Mouse (Mus musculus): Measurements from ENCODE around the gene Fxyd5. TPM values are rescaled to one million over a fixed set of nuclear protein-coding genes. Genes with fewer than 3 reads are reported as not detected.

The Fxyd5 gene
- polyA plus RNA-seq, 1 experiment from 2014 or later = 8.0 TPM

DNA sequence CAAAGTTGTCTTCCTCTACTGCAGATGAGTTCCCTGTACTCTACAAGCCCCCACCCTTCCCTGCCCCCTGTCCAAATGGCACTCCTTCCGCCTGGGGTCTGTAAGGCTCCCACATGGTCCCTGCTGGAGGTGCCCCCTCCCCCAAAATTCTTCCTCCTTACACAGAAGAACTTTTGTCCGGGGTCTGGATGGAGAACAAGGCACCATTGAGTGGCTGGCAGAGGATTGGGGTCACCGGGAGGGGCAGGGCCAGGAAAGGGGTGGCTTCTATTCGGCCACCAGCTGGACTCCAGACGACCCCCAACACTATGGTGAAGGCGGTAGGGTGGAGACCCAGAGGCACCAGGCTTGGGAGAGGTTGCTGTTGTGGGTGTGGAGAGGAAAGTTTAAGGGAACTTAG, 35.2 kb upstream of the Fxyd5 start:
- Histone ChIP-seq H3K36me3 (no peaks in the 10 kb centered on the region), H3K27ac (peak overlapping the region; percentile 70), H3K9me3 (replicated peaks) (no peaks in the 10 kb centered on the region), H3K4me1 (peaks cover 33% of the 10 kb centered on the region), H3K27me3 (ENCODE audit: low read depth, poor library complexity, severe bottlenecking) (no peaks in the 10 kb centered on the region), H3K4me3 (no peak overlapping the region)
- DNase-seq (ENCODE audit: low spot score) = no peak
- 71% methylated on average over 6 of the region's 6 CpGs for WGBS

DNA sequence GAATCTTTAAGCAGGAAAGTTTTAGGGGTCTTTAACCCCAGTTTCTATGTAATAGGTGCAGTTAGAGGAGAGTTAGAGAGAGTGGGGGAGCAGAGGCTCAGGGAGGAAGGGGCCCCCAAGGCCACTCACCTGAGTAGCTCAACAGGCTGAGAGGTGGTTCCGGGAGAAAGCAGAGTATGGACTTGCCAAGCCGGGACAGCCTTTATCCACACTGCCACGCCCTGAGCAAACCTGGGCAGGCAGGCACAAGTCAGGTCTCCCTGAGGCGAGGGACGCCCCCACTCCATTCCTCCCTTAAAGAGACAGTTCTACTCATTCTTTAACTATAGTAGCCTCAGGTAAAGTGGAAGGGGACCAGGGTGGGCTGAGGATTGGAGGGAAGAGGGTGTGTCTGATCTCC, 34.2 kb upstream of the Fxyd5 start, which contains the start of gene Fxyd3:
Gene Fxyd3, minus strand, starts transcription at position 213 of the 400 bp plus-strand sequence.
- DNase-seq (ENCODE audit: low spot score) = no peak
- Histone ChIP-seq H3K4me3 (no peak within 1 kb of the TSS), H3K36me3 (no peaks in the 10 kb centered on the region), H3K4me1 (peaks cover 38% of the 10 kb centered on the region), H3K9me3 (replicated peaks) (no peaks in the 10 kb centered on the region), H3K27ac (peak within 1 kb of the TSS; percentile 70), H3K27me3 (ENCODE audit: low read depth, poor library complexity, severe bottlenecking) (no peaks in the 10 kb centered on the region)
- 48% methylated on average over 5 of the region's 5 CpGs for WGBS

DNA sequence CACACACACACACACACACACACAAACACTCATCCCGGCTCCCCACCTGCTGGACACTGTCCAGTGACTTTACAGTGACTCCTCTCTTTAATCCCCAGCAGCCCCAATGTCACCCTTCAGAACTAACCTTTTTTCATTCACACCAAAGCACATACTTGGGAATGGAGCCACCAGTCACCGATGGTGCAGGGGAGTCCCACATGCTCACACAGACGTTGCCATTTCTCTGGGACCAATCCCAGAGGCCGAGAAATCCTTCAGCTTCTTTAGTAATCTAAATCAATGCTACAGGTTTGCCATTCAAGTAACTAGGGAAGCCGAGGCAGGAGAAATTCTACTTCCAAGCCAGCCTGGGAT, 32.4 kb upstream of the Fxyd5 start:
- 76% methylated on average over 5 of the region's 5 CpGs for WGBS
- no peak for DNase-seq (ENCODE audit: low spot score)
- no peaks in the 10 kb centered on the region for H3K36me3 ChIP-seq
- peaks cover 41% of the 10 kb centered on the region for H3K4me1 ChIP-seq
- no peaks in the 10 kb centered on the region for H3K27me3 ChIP-seq (ENCODE audit: low read depth, poor library complexity, severe bottlenecking)
- H3K27ac ChIP-seq = 0 out of 2 replicates have a peak overlapping the region, but pooled peaks have one; percentile 14
- no peak overlapping the region for H3K4me3 ChIP-seq
- no peaks in the 10 kb centered on the region for H3K9me3 ChIP-seq (replicated peaks)

DNA sequence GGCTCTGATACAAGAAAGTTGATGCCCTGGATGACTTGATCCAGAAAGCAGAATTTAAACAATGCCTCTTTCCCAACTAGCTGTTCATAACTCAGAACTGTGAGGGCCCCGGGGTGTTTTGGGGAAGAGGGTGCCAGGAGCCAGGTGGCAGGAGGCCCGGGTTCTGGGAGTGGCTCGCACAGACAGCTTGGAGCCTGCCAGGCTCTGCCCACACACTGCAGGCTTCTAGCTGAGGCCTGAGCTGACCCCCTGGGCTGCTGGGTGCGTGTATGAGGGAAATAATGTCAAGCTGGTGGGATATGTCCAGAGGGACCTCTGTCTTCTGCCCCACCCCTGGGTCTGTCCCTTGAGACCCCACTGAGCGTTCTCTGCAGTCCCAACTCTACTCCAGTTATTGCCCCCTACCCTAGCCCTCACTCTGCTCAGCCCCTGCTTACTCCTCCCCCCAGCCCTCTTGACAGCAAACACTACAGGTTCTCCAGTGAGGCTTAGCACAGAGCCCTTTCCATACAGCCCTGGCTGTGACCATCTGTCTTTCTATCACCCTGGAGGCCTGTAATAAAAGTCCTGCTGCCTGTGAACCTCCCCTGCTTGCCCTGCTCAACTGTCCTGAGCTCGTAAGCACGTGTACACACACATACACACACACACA, 31.9 kb upstream of the Fxyd5 start:
- Histone ChIP-seq H3K9me3 (replicated peaks) (no peaks in the 10 kb centered on the region), H3K36me3 (no peaks in the 10 kb centered on the region), H3K4me3 (no peak overlapping the region), H3K27me3 (ENCODE audit: low read depth, poor library complexity, severe bottlenecking) (no peaks in the 10 kb centered on the region), H3K27ac (peak overlapping the region; percentile 14; the same call in 1 of the 2 replicates), H3K4me1 (peaks cover 41% of the 10 kb centered on the region)
- no peak for DNase-seq (ENCODE audit: low spot score)
- 62% methylated on average over 7 of the region's 7 CpGs for WGBS

DNA sequence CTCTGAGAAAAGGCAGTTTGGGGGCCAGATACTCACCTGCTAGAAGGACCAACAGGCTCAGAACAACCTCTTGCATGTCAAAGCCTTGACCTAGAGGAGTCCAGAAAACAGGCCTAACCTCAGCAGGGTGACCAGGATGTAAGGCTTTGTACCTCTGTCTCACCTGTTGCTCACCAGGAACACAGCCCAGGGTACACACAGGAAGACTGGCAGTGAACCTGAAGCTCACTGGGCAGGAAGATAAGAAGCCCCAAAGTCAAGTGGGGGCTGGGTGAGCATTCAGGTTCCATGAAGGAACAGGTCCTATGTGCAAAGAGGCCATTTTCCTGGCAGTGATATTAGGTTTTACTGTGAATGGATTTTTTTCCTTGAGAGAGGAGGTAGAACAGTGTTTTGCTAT, 31.3 kb upstream of the Fxyd5 start:
- no peak for DNase-seq (ENCODE audit: low spot score)
- H3K36me3 ChIP-seq = no peaks in the 10 kb centered on the region
- no peak overlapping the region for H3K27ac ChIP-seq
- H3K9me3 ChIP-seq (replicated peaks) = no peaks in the 10 kb centered on the region
- H3K27me3 ChIP-seq (ENCODE audit: low read depth, poor library complexity, severe bottlenecking) = no peaks in the 10 kb centered on the region
- no peak overlapping the region for H3K4me3 ChIP-seq
- H3K4me1 ChIP-seq = peaks cover 41% of the 10 kb centered on the region

DNA sequence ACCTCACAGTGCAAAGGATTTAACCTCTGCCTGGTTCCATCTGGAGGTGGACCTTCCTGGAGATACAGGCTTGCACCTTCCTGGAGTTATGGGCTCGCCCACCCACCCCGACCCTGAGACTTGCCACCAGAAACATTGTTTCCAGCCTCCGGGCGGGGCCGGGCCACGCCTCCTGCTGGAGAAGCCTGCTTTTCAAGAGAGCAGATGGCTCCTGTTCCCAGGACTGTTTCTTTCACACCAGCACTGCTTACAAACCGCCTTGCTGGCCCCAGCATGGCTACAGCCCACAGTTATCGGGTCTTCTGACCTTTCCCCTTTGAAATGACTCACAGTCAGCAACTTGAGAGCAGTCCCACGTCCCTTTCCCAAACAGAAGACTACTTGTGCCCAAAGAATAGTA, 30.0 kb upstream of the Fxyd5 start:
- no peak for DNase-seq (ENCODE audit: low spot score)
- peak overlapping the region; percentile 20; the same call in 1 of the 2 replicates for H3K27ac ChIP-seq

DNA sequence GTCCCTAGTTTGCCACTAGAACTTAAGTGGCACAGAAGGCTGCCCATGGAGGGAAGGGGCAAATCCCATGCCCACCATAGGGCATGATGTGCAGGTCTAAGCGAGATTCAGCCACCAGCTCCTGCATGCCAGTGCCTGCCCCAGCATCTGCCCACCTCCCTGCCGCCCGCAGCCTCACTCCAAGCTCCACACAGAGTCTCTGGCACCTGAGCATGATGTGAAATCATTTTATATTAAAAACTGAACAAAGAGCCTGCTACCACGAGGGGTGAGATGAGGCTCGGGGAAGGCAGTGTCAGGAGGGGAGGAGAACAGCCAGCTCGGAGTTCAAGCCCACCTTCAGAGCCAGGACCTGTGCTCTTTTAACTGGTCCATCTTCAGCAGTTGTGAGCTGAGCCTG, 28.0 kb upstream of the Fxyd5 start:
- no peaks in the 10 kb centered on the region for H3K9me3 ChIP-seq (replicated peaks)
- H3K4me3 ChIP-seq = no peak overlapping the region
- H3K36me3 ChIP-seq = no peaks in the 10 kb centered on the region
- no peak for DNase-seq (ENCODE audit: low spot score)
- H3K4me1 ChIP-seq = peaks cover 27% of the 10 kb centered on the region
- no peaks in the 10 kb centered on the region for H3K27me3 ChIP-seq (ENCODE audit: low read depth, poor library complexity, severe bottlenecking)
- H3K27ac ChIP-seq = no peak overlapping the region
- WGBS = 82% methylated on average over 6 of the region's 6 CpGs

More for the DNA sequence above, 30.0 kb upstream of the Fxyd5 start:
- Histone ChIP-seq H3K36me3 (no peaks in the 10 kb centered on the region), H3K9me3 (replicated peaks) (no peaks in the 10 kb centered on the region), H3K4me1 (peaks cover 38% of the 10 kb centered on the region), H3K27me3 (ENCODE audit: low read depth, poor library complexity, severe bottlenecking) (no peaks in the 10 kb centered on the region), H3K4me3 (no peak overlapping the region)
- WGBS = 18% methylated on average over 9 of the region's 9 CpGs

DNA sequence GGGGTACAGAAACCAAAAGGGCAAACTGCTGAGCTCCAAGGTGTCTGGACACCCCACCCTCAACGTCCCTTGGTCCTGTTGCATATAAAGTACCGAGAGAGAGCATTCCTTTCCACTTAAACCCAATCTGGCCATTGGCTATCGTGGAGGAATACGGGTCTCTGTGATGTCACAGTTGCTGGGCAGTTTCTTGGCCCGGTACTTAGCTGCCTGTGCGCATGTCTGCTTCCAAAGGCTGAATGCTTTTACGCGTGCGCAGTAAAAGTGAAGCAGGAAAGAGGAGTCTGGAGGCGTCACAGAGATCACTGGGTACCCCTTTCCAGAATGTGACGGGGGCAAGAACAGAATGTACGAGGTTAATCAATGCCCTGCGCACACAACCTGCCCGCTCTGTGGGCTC, 27.2 kb upstream of the Fxyd5 start:
- WGBS = 87% methylated on average over 14 of the region's 14 CpGs
- no peak for DNase-seq (ENCODE audit: low spot score)
- H3K4me1 ChIP-seq = peaks cover 25% of the 10 kb centered on the region
- H3K4me3 ChIP-seq = no peak overlapping the region
- H3K27me3 ChIP-seq (ENCODE audit: low read depth, poor library complexity, severe bottlenecking) = no peaks in the 10 kb centered on the region
- H3K27ac ChIP-seq = no peak overlapping the region
- H3K9me3 ChIP-seq (replicated peaks) = no peaks in the 10 kb centered on the region
- H3K36me3 ChIP-seq = no peaks in the 10 kb centered on the region

DNA sequence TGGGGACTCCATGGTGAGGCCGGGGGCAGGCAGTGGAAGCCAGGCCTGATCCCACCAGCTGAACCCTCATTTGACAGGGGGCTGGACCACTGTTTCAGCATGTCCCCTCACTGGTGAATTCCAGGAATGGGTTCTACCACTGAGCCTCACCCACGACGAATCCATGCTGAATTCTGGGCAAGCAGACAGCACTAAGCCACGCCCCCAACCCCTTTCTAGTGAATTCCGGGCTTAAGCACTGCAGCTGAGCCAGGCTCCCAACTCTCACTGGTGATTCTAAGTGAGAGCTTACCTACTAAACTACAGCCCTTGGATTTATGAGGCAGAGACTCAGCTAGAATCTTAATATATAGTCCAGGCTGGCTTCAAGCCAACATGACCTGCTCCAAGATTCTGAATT, 25.6 kb upstream of the Fxyd5 start:
- Histone ChIP-seq H3K27ac (no peak overlapping the region), H3K27me3 (ENCODE audit: low read depth, poor library complexity, severe bottlenecking) (no peaks in the 10 kb centered on the region), H3K36me3 (no peaks in the 10 kb centered on the region), H3K9me3 (replicated peaks) (no peaks in the 10 kb centered on the region), H3K4me1 (peaks cover 21% of the 10 kb centered on the region), H3K4me3 (no peak overlapping the region)
- DNase-seq (ENCODE audit: low spot score) = no peak
- WGBS = 54% methylated on average over 5 of the region's 5 CpGs

DNA sequence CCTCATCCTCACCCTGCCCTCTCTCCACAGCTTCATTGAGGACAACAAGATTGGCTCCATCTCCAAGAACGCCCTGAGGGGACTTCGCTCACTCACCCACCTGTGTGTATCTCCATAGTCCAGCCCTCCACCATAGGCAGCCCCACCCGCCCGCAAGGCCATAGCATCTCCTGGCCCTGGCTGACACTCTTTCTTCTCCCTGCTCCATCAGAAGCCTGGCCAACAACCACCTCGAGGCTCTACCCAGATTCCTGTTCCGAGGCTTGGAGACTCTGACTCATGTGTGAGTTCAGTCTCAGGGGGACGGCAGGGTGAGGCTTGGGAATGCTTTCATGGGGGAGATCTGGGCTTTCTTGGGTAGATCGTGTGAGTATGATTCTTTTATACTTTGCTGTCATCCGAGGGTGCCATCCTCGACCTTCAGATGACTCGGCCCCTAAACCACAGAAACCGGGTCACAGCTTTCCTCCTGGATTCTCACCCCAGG, 20.8 kb upstream of the Fxyd5 start:
- H3K4me1 ChIP-seq = peaks cover 15% of the 10 kb centered on the region
- no peaks in the 10 kb centered on the region for H3K27me3 ChIP-seq (ENCODE audit: low read depth, poor library complexity, severe bottlenecking)
- H3K27ac ChIP-seq = no peak overlapping the region
- DNase-seq (ENCODE audit: low spot score) = no peak
- 89% methylated on average over 12 of the region's 12 CpGs for WGBS
- H3K9me3 ChIP-seq (replicated peaks) = no peaks in the 10 kb centered on the region
- H3K4me3 ChIP-seq = no peak overlapping the region
- no peaks in the 10 kb centered on the region for H3K36me3 ChIP-seq

DNA sequence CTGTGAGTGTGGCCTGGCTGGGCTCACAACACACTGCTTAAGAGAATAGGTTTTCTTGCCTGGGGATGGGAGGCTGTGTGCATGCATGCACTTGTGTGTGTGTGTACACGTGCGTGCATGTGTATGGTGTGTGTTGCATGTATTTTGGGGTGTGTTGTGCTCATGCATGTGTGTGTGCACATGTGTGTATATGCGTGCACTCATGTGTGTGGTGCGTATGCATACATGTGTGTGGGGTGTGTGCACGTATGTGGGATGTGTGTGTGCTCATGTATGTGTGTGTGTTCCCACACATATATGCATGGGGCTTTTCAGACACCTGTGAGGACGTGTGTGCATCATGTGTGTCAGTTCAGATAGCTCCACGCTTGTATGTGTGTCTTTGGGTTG, 18.3 kb upstream of the Fxyd5 start:
- H3K9me3 ChIP-seq (replicated peaks) = no peaks in the 10 kb centered on the region
- no peak overlapping the region for H3K27ac ChIP-seq
- peaks cover 10% of the 10 kb centered on the region for H3K4me1 ChIP-seq
- no peak for DNase-seq (ENCODE audit: low spot score)
- H3K36me3 ChIP-seq = no peaks in the 10 kb centered on the region
- no peaks in the 10 kb centered on the region for H3K27me3 ChIP-seq (ENCODE audit: low read depth, poor library complexity, severe bottlenecking)
- 86% methylated on average over 7 of the region's 7 CpGs for WGBS
- H3K4me3 ChIP-seq = no peak overlapping the region

DNA sequence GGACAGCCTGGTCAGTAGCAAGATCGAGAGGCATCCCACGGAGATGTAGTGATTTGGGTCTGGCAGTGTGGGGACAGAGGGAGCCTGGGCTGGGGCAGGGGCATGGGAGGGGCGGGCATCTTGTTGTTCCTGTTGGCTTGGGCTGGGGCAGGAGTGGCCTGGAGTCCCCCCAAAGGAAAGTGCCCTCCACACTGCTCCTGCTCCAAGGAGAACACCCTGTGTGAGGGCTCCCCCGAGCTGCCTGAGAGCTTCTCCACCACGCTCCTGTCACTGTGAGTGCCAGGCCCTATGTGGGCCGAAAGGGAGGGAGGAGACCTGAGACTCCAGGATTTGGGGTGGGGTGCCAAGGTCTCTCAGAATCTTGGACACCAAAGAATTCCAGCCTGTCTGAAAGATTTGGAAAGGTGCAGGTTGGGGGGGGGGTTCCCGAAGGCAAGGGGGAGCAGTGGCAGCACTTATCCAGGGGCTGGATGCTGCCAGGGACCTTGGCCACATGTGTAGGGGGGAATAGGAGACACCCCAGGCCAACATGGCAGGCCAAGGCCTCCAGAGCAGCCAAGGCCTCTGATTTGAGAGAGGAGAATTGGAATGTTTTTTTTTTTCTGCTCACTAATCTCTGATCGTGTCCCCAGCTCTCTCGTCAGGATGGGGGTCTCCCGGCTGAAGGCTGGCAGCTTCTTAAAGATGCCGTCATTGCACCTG, 17.8 kb upstream of the Fxyd5 start:
- Histone ChIP-seq H3K9me3 (replicated peaks) (no peaks in the 10 kb centered on the region), H3K27ac (peak overlapping the region; percentile 46; the same call in 1 of the 2 replicates), H3K4me1 (peaks cover 15% of the 10 kb centered on the region), H3K27me3 (ENCODE audit: low read depth, poor library complexity, severe bottlenecking) (peaks cover 1% of the 10 kb centered on the region; the same call in 1 of the 2 replicates), H3K4me3 (no peak overlapping the region), H3K36me3 (no peaks in the 10 kb centered on the region)
- no peak for DNase-seq (ENCODE audit: low spot score)
- WGBS = 74% methylated on average over 11 of the region's 11 CpGs

DNA sequence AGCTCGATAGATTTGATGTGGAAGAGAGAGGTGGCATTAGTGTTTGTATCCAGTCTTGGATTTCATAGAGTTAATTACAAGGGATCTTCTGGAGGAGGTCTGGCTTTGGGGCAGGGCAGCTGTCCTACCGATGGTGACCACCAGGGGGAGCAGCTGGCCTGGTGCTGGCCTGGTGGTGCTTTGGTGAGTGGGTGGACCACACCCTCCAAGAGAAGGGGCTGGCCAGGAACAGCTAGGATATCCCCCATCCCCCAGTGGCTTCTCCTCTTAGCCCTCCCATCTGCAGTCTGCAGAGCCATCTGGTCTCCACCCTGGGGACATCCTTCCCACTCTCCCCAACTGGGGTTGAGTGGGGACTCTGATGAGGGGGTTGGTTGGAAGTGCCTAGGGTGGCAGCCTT, 16.8 kb upstream of the Fxyd5 start, which contains the start of gene Lgi4:
Gene Lgi4, plus strand, starts transcription at position 235 of the 400 bp plus-strand sequence.
- Histone ChIP-seq H3K27me3 (ENCODE audit: low read depth, poor library complexity, severe bottlenecking) (peaks cover 11% of the 10 kb centered on the region), H3K27ac (peak within 1 kb of the TSS; percentile 46; the same call in 1 of the 2 replicates), H3K9me3 (replicated peaks) (no peaks in the 10 kb centered on the region), H3K36me3 (no peaks in the 10 kb centered on the region), H3K4me1 (peaks cover 22% of the 10 kb centered on the region), H3K4me3 (no peak within 1 kb of the TSS)
- WGBS = 7% methylated on average over 2 of the region's 2 CpGs
- peak; percentile 91 for DNase-seq (ENCODE audit: low spot score)
